Mouse (Mus musculus) thymus, postnatal 0 days (tissue): ENCODE results near the gene Zfp819. TPM values are rescaled to one million over a fixed set of nuclear protein-coding genes. Genes with fewer than 3 reads are reported as not detected.
"Not testable (repeated sequence)": the region's sequence is repeated elsewhere in the genome, so short reads cannot be mapped to it uniquely, and the experiment has no call there.

Experiments
- DNase-seq: peaks from one replicate; pipeline ENCODE4 v3.0.0-alpha.2; 2015; ENCODE audit warnings: low spot score
- polyA plus RNA-seq: library from polyadenylated mRNA; unstranded; fragments of >200 nt; fragmentation: Nextera tagmentation; extraction: Ambion mirVana; gene quantifications from 2 replicates; pipeline ENCODE4 v1.2.1, GENCODE M21; 2015

Zfp819 gene
- polyA plus RNA-seq, 1 experiment from 2014 or later: 0.12 TPM

DNA sequence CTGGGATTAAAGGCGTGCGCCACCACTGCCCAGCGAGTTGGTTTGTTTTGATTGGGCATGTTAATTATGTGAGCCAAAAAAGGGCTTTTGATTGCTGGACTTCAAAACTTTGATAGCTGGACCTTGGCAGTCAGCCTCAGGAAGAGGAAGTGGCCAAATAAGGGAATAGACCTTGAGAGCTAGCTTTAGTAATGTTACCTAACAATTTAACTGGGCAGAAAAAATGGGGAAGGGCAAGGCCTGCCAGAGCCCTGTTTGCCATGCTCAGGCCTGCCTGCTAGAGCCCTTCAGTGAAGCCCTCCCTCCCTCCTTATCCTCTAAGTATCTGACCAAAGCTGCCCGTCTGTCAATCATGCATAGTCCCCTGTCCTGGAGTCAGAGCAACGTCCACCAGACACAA is 35.6 kb downstream of the Zfp819 start:
- no peak for DNase-seq

DNA sequence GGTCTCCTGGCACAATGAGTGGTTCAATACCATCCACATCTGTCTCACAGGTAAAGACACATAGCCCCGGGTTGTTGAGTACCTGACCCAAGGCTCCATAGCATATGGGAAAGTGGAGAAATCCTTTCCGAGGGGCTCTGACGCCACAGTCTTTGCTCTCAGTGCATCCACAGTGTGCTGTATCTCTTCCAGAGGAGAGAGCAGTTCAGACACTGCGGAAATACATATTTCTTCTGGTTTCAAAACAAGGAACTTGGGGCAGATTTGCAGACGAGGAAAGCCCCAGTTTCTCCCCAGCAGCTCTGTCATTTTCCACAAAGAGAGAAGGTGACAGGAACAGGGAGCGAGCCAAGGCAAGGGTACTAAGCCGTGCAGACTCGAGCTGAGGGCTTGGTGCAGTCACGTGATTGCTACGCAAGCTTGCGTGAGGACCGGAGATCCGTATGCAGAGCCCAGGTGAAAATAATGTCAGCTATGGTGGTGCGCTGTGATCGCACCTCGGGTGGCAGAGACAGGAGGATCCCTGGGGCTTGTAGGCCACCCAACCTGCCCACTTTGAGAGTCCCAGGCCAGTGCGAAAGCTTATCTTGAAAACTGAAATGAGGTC is 36.2 kb downstream of the Zfp819 start:
- no peak for DNase-seq

DNA sequence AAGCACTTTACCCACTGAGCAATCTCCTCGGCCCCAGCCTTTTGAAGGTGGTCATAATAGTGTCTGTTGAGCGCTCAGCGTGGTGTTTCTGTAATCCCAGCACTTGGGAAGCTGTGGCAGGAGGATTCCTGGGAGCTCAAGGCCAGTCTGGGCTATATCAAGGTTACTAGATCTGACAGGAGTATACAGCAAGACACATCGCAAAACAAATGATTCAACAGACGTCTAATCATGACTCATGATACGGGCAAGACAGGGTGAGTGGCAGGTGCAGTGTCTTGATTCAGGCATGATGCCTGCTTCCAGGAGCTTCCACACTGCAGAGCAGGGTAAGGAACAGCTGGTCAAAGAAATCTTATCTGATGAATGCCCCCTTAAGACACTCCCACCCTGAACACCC is 45.7 kb downstream of the Zfp819 start:
- DNase-seq: no peak

DNA sequence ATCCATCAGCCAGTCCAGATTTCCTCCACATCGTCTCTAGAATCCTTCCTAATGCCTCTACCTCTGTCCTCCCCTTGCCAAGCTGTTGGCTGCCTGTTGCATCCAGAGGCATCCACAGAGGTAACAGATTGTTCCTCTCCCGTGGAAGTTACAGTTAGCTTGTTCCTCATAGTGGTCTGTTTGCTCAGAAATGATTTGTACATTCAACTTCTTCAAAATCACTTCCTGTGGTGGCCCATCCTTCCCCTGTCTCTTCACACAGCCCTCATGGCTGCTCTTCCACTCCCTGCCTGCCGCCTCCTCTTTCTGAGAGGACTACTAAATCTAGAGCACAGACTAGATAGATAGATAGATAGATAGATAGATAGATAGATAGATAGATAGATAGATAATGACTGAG is 47.5 kb downstream of the Zfp819 start:
- no peak for DNase-seq

DNA sequence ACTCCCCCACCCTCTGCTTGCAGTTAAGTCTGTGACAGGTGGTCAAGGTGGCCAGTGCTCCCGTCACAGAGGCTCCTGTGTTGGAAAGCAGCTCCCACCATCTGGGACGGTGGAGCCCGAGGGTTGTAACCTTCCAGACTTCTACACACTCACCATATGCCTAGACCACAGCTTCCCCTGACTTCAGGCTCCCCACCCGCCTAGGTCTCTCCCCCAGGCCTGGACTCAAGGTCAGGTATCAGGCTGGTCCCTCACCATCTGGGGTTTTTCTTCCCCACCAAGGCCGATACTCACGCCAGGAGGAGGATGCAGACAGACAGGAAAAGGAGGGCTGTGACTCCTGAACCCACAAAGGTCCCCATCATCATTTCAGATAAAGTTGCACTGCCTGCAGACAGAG is 49.3 kb downstream of the Zfp819 start:
- DNase-seq: no peak

DNA sequence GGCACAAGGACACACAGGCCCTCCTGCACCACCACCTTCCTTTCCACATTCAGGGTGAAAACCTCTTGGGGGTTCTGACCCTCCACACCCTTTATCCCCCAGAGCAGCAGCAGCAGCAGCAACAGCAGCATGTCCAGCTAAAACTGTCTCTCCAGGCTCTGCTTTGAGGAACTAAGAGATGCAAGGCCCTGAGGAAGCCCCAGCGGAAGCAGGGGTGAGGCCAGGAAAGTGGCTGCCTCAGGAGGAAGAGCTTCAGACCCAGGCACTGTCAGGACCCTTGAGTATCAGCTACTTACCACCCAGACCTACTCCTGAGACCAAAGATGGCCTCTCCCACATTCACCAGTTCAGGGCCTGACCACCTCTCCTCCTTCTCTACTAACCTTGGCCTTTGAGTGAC is 53.0 kb downstream of the Zfp819 start, which contains the start of gene Siglece:
TSS of gene Siglece (minus strand) at position 160 of the 400 bp plus-strand sequence.
- DNase-seq: no peak

DNA sequence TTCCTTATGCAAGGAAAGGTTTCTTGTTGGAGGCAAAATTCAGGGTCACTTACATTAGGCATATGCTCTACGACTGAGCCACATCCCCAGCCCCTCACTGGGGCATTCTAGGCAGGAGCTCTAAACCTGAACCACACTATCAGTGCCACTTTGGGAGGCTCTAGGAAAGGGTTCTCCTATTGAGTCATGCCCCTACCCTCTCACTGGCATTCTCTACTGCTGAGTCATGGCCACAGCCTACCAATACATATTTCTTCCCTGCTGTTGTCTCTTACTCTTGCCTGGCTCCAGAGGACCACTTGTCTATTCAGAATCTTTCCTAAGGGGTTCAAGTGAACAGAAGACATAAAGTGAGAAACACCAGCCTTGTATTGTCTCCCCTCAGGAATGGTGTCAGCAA is 55.8 kb downstream of the Zfp819 start:
- DNase-seq: no peak

DNA sequence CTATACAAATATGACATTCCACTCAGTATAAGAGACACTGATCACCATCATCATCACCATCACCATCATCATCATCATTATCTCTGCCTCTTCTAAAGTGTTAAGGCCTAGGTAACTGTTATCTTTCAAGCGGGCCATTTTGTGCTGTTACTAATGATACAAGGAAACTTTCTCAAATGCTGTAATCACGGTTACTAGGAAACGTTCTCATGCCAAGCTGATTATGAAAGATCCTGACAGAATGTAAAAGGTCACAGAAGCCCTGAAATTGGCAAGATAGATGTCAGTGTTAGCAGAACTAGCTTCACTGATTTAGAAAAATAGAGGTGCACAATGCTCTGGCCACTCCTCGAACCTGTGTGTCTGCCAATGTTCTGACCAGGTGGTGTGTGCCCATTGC is 60.3 kb downstream of the Zfp819 start:
- not testable (repeated sequence) for DNase-seq

Other genes with a start within 250 kb of the Zfp819 start
- gene Siglecg, start 199.0 kb upstream of the Zfp819 start, polyA plus RNA-seq: 0.48 and 0.49 TPM in 2 replicates
- not detected in 2 replicates for gene Lim2, start 179.5 kb upstream of the Zfp819 start, polyA plus RNA-seq
- 94.0 and 101 TPM in 2 replicates for gene Nkg7, start 170.1 kb upstream of the Zfp819 start, polyA plus RNA-seq
- not detected in 2 replicates for gene Cldnd2, start 166.4 kb upstream of the Zfp819 start, polyA plus RNA-seq
- gene Etfb, start 163.1 kb upstream of the Zfp819 start, polyA plus RNA-seq: 232 and 257 TPM in 2 replicates
- gene Gm45233, start 163.0 kb upstream of the Zfp819 start, polyA plus RNA-seq: 0.17 TPM in 1 of 2 replicates, not detected in the other
- 1.5 TPM in 2 replicates for gene Vsig10l, start 144.0 kb upstream of the Zfp819 start, polyA plus RNA-seq
- not detected in 2 replicates for gene Iglon5, start 117.1 kb upstream of the Zfp819 start, polyA plus RNA-seq
- gene 4931406B18Rik, start 101.2 kb upstream of the Zfp819 start, polyA plus RNA-seq: not detected in 2 replicates
- 1.4 TPM in 2 replicates for gene Cd33, start 62.7 kb upstream of the Zfp819 start, polyA plus RNA-seq
- 1.3 and 1.4 TPM in 2 replicates for gene Zfp658, start 44.9 kb upstream of the Zfp819 start, polyA plus RNA-seq
- 6.4 and 6.5 TPM in 2 replicates for gene Zfp719, start 27.6 kb upstream of the Zfp819 start, polyA plus RNA-seq
- gene Ceacam18, start 27.5 kb downstream of the Zfp819 start, polyA plus RNA-seq: 0.29 and 0.71 TPM in 2 replicates
- 0.43 and 0.73 TPM in 2 replicates for gene Siglece, start 53.0 kb downstream of the Zfp819 start, polyA plus RNA-seq
- 11.7 and 12.9 TPM in 2 replicates for gene Ctu1, start 64.8 kb downstream of the Zfp819 start, polyA plus RNA-seq
- gene Klk14, start 83.2 kb downstream of the Zfp819 start, polyA plus RNA-seq: 0.17 and 0.18 TPM in 2 replicates
- 0.36 and 0.49 TPM in 2 replicates for gene Klk13, start 105.4 kb downstream of the Zfp819 start, polyA plus RNA-seq
- not detected in 2 replicates for gene Klk12, start 161.7 kb downstream of the Zfp819 start, polyA plus RNA-seq
- 0.51 and 0.96 TPM in 2 replicates for gene Klk11, start 167.4 kb downstream of the Zfp819 start, polyA plus RNA-seq
- gene Klk10, start 173.9 kb downstream of the Zfp819 start, polyA plus RNA-seq: 0.55 and 0.63 TPM in 2 replicates
- 0.19 and 0.30 TPM in 2 replicates for gene Klk9, start 184.7 kb downstream of the Zfp819 start, polyA plus RNA-seq
- 37.9 and 44.9 TPM in 2 replicates for gene Klk8, start 190.4 kb downstream of the Zfp819 start, polyA plus RNA-seq
- 1.1 and 1.4 TPM in 2 replicates for gene Klk7, start 204.1 kb downstream of the Zfp819 start, polyA plus RNA-seq
- gene Klk6, start 217.3 kb downstream of the Zfp819 start, polyA plus RNA-seq: 0.92 and 1.7 TPM in 2 replicates
- 0.84 and 0.91 TPM in 2 replicates for gene Klk5, start 234.8 kb downstream of the Zfp819 start, polyA plus RNA-seq